In genomic region chr3:121185197-121185596, GRCm38 (mm10) we compare ENCODE assay signal across 18 mouse cellular contexts. TPM values are rescaled to one million over a fixed set of nuclear protein-coding genes. Genes with fewer than 3 reads are reported as not detected.
DNase-seq lines count a peak whose midpoint lies in the region; ATAC-seq and TF ChIP-seq lines count a peak whose summit lies in the region.
"Had no signal": no experiment of that assay in that cellular context is flagged by ENCODE, and none has a peak within 500 bp of the region (broad histone marks: within the 10 kb centered on the region; RNA-seq: fewer than 3 reads in every experiment).

No protein-coding gene starts in this region.

- no peak for TF ChIP-seq POLR2A in MEL (IDR thresholded peaks at IDR 0.05; ENCODE audit: control insufficient read depth in 1 of 2, insufficient read depth in 1 of 2, low read depth in 1 of 2, low read length in 2 of 2, poor library complexity in 1 of 2)

- no peaks in the 10 kb centered on the region for H3K36me3 ChIP-seq in MEL (ENCODE audit: control insufficient read depth in 1 of 2, insufficient read depth in 2 of 2, low read length in 2 of 2)
- H3K36me3 ChIP-seq: embryonic facial prominence, embryonic 15.5 days; heart, embryonic 12.5 days; hindbrain, embryonic 15.5 days had no signal

- H3K27me3 ChIP-seq in MEL (ENCODE audit: control insufficient read depth in 1 of 2, insufficient read depth in 2 of 2, low read length in 2 of 2) = no peaks in the 10 kb centered on the region; a peak in 1 of 4 replicates
- H3K27me3 ChIP-seq: CH12.LX; embryonic facial prominence, embryonic 15.5 days; heart, embryonic 12.5 days; hindbrain, embryonic 15.5 days had no signal

- no peak overlapping the region for H3K4me3 ChIP-seq in MEL (ENCODE audit: control insufficient read depth in 1 of 2, insufficient read depth in 1 of 2, low read depth in 2 of 2, low read length in 2 of 2)
- H3K4me3 ChIP-seq in brown adipose tissue, adult 24 weeks (ENCODE audit: insufficient read depth, low read depth, low read length) = no peak overlapping the region
- H3K4me3 ChIP-seq: embryonic facial prominence, embryonic 15.5 days; erythroblast, embryonic 14.5 days; heart, embryonic 12.5 days; hindbrain, embryonic 15.5 days had no signal

- no peak for TF ChIP-seq CTCF in MEL (IDR thresholded peaks at IDR 0.05 in 2 of 3, conservative IDR thresholded peaks at IDR 0.05 in 1 of 3; ENCODE audit: control insufficient read depth in 1 of 3, insufficient read depth in 1 of 3, low read depth in 2 of 3, low read length in 3 of 3, poor library complexity in 1 of 3, severe bottlenecking in 1 of 3)

- no peak for TF ChIP-seq RAD21 in MEL (IDR thresholded peaks at IDR 0.05; ENCODE audit: low read depth, low read length)

- no peaks in the 10 kb centered on the region for H3K9me3 ChIP-seq in MEL (replicated peaks; ENCODE audit: insufficient read depth, low read length)
- H3K9me3 ChIP-seq: embryonic facial prominence, embryonic 15.5 days; heart, embryonic 12.5 days; hindbrain, embryonic 15.5 days had no signal

- no peaks in the 10 kb centered on the region for H3K79me2 ChIP-seq in MEL (ENCODE audit: control insufficient read depth, insufficient read depth, low read length, poor library complexity)

- DNase-seq in heart, adult 11 months = peak; percentile 66
- DNase-seq in heart, postnatal 4 days = no peak
- peak; percentile 27 for DNase-seq in MEL (ENCODE audit: low read depth, low spot score)
- no peak for DNase-seq in ovary, adult 18-20 months (ENCODE audit: low spot score)
- DNase-seq: adrenal gland, postnatal 36 days; cerebellum, adult 11 months; cerebellum, adult 8-10 months; cerebellum, postnatal 14 days; embryo, embryonic 11 days; gastrocnemius, postnatal 10 days had no signal

- 0 out of 2 replicates have a peak, but pooled peaks have one; percentile 47 for ATAC-seq in megakaryocyte-erythroid progenitor cell, adult 5-6 weeks (replicated peaks; ENCODE audit: low FRiP score, low TSS enrichment, poor library complexity, severe bottlenecking)
- ATAC-seq: forebrain, embryonic 16.5 days had no signal

- H3K27ac ChIP-seq in MEL (ENCODE audit: control insufficient read depth, low read depth, low read length) = no peak overlapping the region
- 0 out of 2 replicates have a peak overlapping the region, but pooled peaks have one; percentile 0 for H3K27ac ChIP-seq in brown adipose tissue, adult 24 weeks (replicated peaks; ENCODE audit: low read depth, low read length)
- H3K27ac ChIP-seq: embryonic facial prominence, embryonic 15.5 days; hindbrain, embryonic 15.5 days had no signal

- H3K9ac ChIP-seq in MEL (ENCODE audit: control insufficient read depth, low read depth, low read length, poor library complexity, severe bottlenecking) = no peak overlapping the region
- H3K9ac ChIP-seq: embryonic facial prominence, embryonic 15.5 days; heart, embryonic 12.5 days; hindbrain, embryonic 15.5 days had no signal

- no peak for TF ChIP-seq EP300 in MEL (IDR thresholded peaks at IDR 0.05; ENCODE audit: low read depth in 1 of 2, low read length in 2 of 2)

- no peaks in the 10 kb centered on the region for H3K4me1 ChIP-seq in MEL (ENCODE audit: control insufficient read depth in 1 of 2, insufficient read depth in 2 of 2, low read length in 2 of 2)
- no peaks in the 10 kb centered on the region for H3K4me1 ChIP-seq in brown adipose tissue, adult 24 weeks (ENCODE audit: control insufficient read depth, insufficient read depth, insufficient read length, low read length)
- H3K4me1 ChIP-seq: embryonic facial prominence, embryonic 15.5 days; hindbrain, embryonic 15.5 days had no signal

TF ChIP-seq in MEL, 35 proteins besides CTCF, POLR2A, EP300 and RAD21:
- TF ChIP-seq USF2 (IDR thresholded peaks at IDR 0.05; ENCODE audit: borderline replicate concordance in 1 of 2, insufficient read depth in 1 of 2, low read depth in 1 of 2, low read length in 2 of 2) (no peak), TBP (IDR thresholded peaks at IDR 0.05; ENCODE audit: low read depth, low read length) (no peak), GABPA (IDR thresholded peaks at IDR 0.05; ENCODE audit: low read depth, low read length) (no peak), MAFK (IDR thresholded peaks at IDR 0.05; ENCODE audit: borderline replicate concordance, low read depth, low read length) (no peak), NRF1 (IDR thresholded peaks at IDR 0.05; ENCODE audit: insufficient read depth, low read depth, low read length, poor library complexity, severe bottlenecking) (no peak), MAX (IDR thresholded peaks at IDR 0.05; ENCODE audit: low read length) (no peak), SIN3A (IDR thresholded peaks at IDR 0.05; ENCODE audit: low read length) (no peak), ZKSCAN1 (IDR thresholded peaks at IDR 0.05; ENCODE audit: low read depth, low read length) (no peak), ZMIZ1 (IDR thresholded peaks at IDR 0.05; ENCODE audit: low read depth, low read length) (no peak), BHLHE40 (IDR thresholded peaks at IDR 0.05; ENCODE audit: borderline replicate concordance, low read depth, low read length) (no peak), CHD2 (IDR thresholded peaks at IDR 0.05; ENCODE audit: low read length) (no peak), GATA1 (IDR thresholded peaks at IDR 0.05; ENCODE audit: low read depth, low read length) (peak; percentile 24; the same call in 1 of the 2 replicates), TAL1 (IDR thresholded peaks at IDR 0.05; ENCODE audit: low read length) (no peak), CHD1 (IDR thresholded peaks at IDR 0.05; ENCODE audit: low read depth, low read length) (no peak), RCOR1 (IDR thresholded peaks at IDR 0.05; ENCODE audit: low read depth, low read length) (peak; percentile 61), USF1 (IDR thresholded peaks at IDR 0.05; ENCODE audit: low read depth, low read length) (no peak)

RNA-seq across cellular contexts. Expression of gene Rwdd3, which starts 13.7 kb away (rescaled TPM):
- total RNA-seq in heart, postnatal 4 days (2021) = 1 to 10 TPM; 3.3 to 4.0 TPM
- 4.1 and 4.2 TPM in 2 replicates for total RNA-seq in MEL (2012; rRNA removed)
- polyA plus RNA-seq in MEL (2012; ENCODE audit: insufficient read depth in 1 of 2, insufficient read length in 2 of 2, low read depth in 1 of 2, low replicate concordance in 2 of 2, missing spikeins in 1 of 2) = 1 to 10 TPM in 1 of 2 experiments, not detected in 1; 4.8 TPM
- 10.9 and 11.9 TPM in 2 replicates for polyA plus RNA-seq in brown adipose tissue, adult 24 weeks (2012; ENCODE audit: insufficient read depth, insufficient read length, missing spikeins)
- 4.4 and 9.6 TPM in 2 replicates for total RNA-seq in megakaryocyte-erythroid progenitor cell, adult 5-6 weeks (2014; fragmentation: Nextera tagmentation)
- 11.5 and 26.4 TPM in 2 replicates for total RNA-seq in megakaryocyte-erythroid progenitor cell, adult 5-6 weeks (2017)

Comparison
In these comparisons a context has a peak if more than half of its experiments do, and no peak if none do; other contexts are left out.
1. DNase-seq: peak in heart, adult 11 months (single experiment) and MEL (single experiment); none in heart, postnatal 4 days (single experiment) and ovary, adult 18-20 months (single experiment).